Mouse (Mus musculus): ENCODE results near the gene Kantr. TPM values are rescaled to one million over a fixed set of nuclear protein-coding genes. Genes with fewer than 3 reads are reported as not detected.
"Not testable (repeated sequence)": the region's sequence is repeated elsewhere in the genome, so short reads cannot be mapped to it uniquely, and the experiment has no call there.

Kantr gene
- total RNA-seq (2021) = 1 to 10 TPM; 8.9 to 9.1 TPM
- long read RNA-seq, experiment 1 = 0 reads
- long read RNA-seq, experiment 2 = 0 reads

- peak; percentile 46 to 56 for DNase-seq (ENCODE audit: low spot score in 2 of 2)
Measured at GRCm38 (mm10) chrX:152326996-152327688, at the start of gene Kantr. Gene Kantr (minus strand): TSS chrX:152327495.

- DNase-seq (ENCODE audit: low spot score in 2 of 2) = peak; percentile 7 to 20
Measured at GRCm38 (mm10) chrX:152368397-152369273, 41.3 kb upstream of the Kantr start, which contains the start of gene Gpr173. Gene Gpr173 (minus strand): TSS chrX:152368704.

- no peak for DNase-seq (ENCODE audit: low spot score in 2 of 2)
Measured at GRCm38 (mm10) chrX:152368054-152368396, 40.7 kb upstream of the Kantr start.

GRCm38 (mm10) chrX:152366418-152366817 is 39.1 kb upstream of the Kantr start:
- no peak for DNase-seq (ENCODE audit: low spot score in 2 of 2)

DNA sequence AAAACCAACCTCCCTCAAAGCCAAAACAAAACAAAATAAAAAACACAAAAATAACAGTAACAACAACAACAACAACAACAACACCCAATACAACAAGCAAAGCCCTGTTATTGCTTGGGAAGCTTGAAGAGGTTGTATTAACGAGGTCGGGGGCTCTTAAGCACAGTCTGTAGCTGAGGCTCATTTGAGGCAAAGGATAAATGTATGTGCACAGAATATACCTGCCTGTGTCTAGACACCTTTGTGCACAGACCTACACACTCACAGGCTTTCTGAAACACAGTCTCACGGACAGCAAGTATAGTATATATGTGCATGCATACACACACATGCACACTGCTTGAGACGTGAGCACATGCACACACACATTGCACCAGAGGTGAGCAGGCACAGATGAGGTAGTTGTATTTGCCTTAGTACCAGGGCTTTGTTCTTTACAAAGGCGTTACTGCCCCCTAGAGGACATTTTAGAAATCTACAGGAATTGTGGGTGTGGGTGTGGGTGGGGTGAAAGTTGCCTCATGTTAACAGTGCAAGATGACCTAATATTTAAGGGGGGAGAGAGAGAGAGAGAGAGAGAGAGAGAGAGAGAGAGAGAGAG is 25.4 kb upstream of the Kantr start:
- no peak for DNase-seq (ENCODE audit: low spot score in 2 of 2)

GRCm38 (mm10) chrX:152347041-152347440 is 19.7 kb upstream of the Kantr start:
- DNase-seq (ENCODE audit: low spot score in 2 of 2) = no peak

DNA sequence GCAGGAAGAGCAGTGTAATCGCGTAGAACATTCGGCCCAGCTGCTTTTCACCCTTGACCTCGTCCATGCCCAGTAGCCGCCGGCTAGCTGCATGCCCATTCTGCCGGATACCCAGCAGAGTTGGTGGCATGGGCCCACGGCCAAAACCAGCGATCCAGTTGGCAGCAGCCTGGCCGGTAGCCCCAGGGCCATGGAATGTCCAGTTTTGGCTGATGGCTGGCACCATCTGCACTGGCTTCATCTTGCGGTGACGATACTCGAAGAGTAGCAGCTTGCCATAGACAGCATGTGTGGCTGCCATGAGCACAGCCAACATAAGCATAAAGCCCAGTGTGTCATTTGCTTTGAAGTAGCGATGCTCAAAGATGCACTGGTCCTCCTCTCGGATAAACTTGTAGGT is 19.3 kb upstream of the Kantr start:
- no peak for DNase-seq (ENCODE audit: low spot score in 2 of 2)

DNA sequence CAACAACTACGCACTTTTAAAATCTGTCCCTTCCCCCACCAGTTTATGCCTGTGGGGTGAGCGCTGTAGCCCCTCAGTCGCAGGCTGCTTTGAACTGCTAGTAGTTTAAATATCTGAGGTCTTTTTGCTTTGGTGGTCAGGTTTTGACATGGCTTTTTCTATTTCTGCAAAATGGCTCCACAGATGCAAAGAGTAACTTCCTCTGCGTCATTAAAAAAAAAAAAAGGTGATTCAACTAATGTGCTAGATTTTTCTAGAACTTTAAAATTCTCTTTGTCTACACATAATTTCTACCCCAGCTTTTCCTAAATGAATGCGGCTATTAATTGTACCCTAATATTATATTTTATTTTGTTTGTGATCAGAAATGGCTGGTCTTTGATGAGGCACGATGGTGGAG is 15.6 kb upstream of the Kantr start:
- no peak for DNase-seq (ENCODE audit: low spot score in 2 of 2)

- peak; percentile 81 to 84 for DNase-seq (ENCODE audit: low spot score in 2 of 2)
Measured at GRCm38 (mm10) chrX:152342358-152342901, 15.1 kb upstream of the Kantr start, which contains the start of gene Tspyl2. Gene Tspyl2 (minus strand): TSS chrX:152342425.

- no peak for DNase-seq (ENCODE audit: low spot score in 2 of 2)
Measured at GRCm38 (mm10) chrX:152341496-152341895, 14.2 kb upstream of the Kantr start.

DNA sequence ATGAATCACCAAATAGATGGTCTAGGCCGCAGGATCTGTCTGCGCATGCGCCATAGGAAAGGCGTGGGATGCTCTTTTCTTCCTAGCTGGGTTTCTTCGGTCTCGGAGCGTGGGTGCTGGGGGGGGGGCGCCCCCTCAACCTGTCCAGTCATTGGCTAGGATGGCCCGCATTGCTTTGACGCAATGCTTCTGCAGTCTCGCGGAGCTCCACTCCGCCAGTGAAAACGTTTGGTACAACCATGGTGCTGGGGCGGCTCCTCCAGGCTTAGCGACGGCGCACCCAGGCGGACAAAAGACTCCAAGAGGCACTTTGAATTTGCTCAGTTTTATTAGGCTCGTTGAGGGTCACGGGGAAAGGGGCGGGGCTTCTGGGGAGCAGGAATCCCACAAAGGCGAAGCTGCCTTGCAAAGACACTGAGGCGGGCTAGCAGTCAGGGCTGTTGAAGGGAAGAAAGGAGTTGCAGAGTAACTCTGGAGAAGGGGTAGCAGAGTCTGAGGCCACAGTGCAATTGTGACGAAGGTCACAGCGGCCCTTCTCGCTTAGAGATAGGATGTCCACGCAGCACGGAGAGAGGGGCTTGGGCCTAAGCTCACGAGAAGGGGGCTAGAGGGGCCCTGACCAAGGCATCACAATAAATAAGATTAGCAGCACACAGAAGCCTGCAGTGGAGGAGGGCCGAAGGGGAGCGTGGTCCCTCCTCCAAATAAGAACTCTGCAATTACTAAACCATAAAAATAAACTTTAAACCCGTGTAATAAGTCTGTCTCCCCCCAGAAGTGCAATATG is 9.4 kb upstream of the Kantr start:
- peak; percentile 72 to 77 for DNase-seq (ENCODE audit: low spot score in 2 of 2)

DNA sequence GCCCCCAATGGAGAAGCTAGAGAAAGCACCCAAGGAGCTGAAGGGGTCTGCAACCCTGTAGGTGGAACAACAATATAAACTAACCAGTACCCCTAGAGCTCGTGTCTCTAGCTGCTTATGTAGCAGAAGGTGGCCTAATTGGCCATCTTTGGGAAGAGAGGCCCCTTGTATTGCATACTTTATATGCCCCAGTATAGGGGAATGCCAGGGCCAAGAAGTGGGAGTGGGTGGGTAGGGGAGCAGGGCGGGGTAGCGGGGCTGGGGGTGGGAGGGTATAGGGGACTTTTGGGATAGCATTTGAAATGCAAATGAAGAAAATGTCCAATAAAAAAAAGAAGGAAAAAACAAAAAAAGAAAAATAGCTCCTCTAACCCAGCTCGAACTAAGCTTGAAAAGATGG is 8.8 kb upstream of the Kantr start:
- DNase-seq (ENCODE audit: low spot score in 2 of 2) = not testable (repeated sequence)

- DNase-seq (ENCODE audit: low spot score in 2 of 2) = not testable (repeated sequence)
Measured at GRCm38 (mm10) chrX:152329400-152329799, 2.1 kb upstream of the Kantr start.

DNA sequence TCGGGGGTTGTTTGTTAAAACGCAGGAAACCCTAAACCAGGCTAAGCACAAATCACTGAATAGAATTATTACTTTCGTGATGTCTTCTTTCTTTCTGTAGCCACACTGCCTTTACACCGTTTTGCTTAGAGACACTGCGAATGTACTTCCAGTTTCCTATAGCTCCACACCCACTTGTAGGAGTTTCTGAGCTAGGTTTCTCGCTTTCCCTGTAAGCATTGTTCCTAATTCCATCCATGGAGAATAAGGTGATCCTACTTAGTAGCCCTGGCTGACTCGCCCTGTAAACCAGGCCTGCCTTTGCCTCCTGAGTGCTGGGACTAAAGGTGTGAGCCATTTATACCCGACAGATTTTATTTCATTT is 376 bp upstream of the Kantr start:
- DNase-seq (ENCODE audit: low spot score in 2 of 2) = no peak

- no peak for DNase-seq (ENCODE audit: low spot score in 2 of 2)
Measured at GRCm38 (mm10) chrX:152323584-152323983, 3.7 kb downstream of the Kantr start.

DNA sequence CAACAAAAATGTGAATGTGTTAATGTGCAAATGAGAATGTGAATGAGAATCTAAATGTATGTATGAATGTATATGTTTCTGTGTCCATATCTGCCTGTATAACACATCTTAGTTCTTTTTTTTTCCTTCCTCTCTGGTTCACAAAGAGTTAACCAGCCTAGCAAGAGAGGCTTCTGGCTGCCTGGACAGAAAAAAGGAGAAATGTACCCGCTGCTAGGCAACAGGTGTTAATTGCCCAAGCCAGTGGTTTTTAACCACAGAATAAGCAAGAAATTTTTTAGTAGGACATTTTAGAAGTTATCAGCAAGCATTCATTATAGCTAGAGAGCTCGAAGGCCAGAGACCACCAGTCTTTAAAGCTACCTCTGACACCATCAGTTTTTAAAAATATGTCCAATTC is 4.5 kb downstream of the Kantr start:
- no peak for DNase-seq (ENCODE audit: low spot score in 2 of 2)

DNA sequence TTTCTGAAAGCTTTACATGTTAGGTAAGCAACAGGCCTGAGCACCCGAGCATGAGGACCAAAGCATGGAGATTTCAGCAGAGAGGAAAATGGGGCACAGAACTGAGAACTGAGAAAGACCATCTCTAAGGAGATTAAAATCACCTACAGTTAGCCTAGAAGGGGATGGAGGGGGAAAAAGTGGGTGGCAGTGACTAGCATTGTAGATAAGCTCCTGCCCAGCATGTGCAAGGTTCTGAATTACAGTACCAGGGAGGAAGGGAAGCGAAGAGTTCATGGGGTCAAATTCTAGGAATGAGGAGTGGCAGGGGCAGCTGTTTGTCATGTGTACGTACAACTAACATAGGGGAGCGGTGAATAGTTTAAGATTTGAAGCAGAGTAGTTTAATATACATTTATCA is 6.8 kb downstream of the Kantr start:
- DNase-seq (ENCODE audit: low spot score in 2 of 2) = no peak

DNA sequence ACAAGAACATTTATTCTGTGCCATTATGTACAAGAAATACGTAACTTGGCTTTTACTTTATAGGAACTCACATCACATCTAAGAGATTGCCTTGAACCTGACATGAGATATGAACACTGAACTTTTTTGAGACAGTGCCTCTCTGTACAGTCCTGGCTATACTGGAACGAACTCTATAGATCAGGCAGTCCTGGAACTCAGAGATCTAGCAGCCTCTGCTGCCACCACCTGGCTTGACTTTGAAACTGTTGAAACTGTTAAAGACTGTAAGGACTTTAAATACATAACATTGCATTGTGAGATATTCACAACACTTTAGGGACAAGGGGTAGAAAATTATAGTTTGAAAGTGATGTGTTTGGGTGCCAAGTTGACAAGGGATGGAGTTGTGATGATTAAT is 19.4 kb downstream of the Kantr start:
- DNase-seq (ENCODE audit: low spot score in 2 of 2) = peak; percentile 27 to 39

DNA sequence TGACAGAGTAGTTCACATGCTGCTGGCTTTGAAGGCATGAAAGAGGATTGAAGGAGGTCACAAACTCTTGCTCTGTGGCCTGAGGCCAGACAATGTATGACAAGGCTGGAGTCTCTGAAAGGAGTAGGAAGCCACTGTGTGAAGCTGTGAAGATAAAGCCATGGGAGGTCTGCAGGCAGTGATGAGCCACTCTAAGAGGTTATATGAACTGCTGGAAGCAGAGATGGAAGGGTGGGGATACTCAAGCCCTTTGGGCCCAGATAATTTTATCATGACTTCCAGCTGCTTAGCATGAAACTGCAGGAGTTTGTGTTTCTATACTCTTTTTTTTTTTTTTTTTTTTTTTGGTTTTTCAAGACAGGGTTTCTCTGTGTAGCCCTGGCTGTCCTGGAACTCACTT is 19.9 kb downstream of the Kantr start:
- DNase-seq (ENCODE audit: low spot score in 2 of 2) = no peak

- no peak for DNase-seq (ENCODE audit: low spot score in 2 of 2)
Measured at GRCm38 (mm10) chrX:152306224-152306623, 21.1 kb downstream of the Kantr start.

DNA sequence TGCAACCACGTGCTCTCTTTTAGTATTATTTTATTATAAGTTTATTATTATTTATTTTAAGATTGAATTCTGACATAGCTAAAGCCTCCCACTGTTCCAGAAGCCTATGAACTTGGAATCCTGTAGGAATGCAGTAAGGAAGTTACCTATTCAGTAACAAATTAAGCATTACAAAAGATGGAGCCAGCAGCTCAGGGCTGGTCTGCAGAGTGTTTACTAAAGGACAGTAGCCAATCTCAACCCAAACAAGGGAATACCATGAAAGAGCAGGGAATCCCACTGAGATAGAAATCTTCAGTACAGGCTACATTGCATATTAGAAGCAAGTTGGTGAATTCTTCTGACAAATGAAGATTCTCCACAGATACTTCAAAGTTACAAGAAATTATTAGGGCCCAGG is 40.3 kb downstream of the Kantr start:
- DNase-seq (ENCODE audit: low spot score in 2 of 2) = not testable (repeated sequence)
